Mouse (Mus musculus): ENCODE results near the gene Chuk. TPM values are rescaled to one million over a fixed set of nuclear protein-coding genes. Genes with fewer than 3 reads are reported as not detected.

The Chuk gene
- not detected in 2 replicates for polyA plus RNA-seq (2012; ENCODE audit: insufficient read depth, insufficient read length, low replicate concordance, missing spikeins)

- Histone ChIP-seq H3K4me3 (ENCODE audit: insufficient read depth, low read depth, low read length) (peak within 1 kb of the TSS; percentile 91), H3K4me1 (ENCODE audit: control insufficient read depth, insufficient read depth, low read length) (no peaks in the 10 kb centered on the region), H3K27ac (ENCODE audit: insufficient read depth, low read depth, low read length) (peak within 1 kb of the TSS; percentile 46; the same call in 1 of the 2 replicates)
- under 1% methylated on average over 67 of the region's 67 CpGs for WGBS
- TF ChIP-seq POLR2A (IDR thresholded peaks at IDR 0.05; ENCODE audit: insufficient read depth, low read depth, low read length) (peak; percentile 94), CTCF (IDR thresholded peaks at IDR 0.05; ENCODE audit: insufficient read depth, low read depth, low read length) (no peak)
Measured at GRCm38 (mm10) chr19:44106831-44107660, at the start of gene Chuk. Gene Chuk, minus strand, starts transcription at chr19:44107480.

GRCm38 (mm10) chr19:44157005-44157404 is 49.7 kb upstream of the Chuk start:
- TF ChIP-seq CTCF (IDR thresholded peaks at IDR 0.05; ENCODE audit: insufficient read depth, low read depth, low read length): no peak
- TF ChIP-seq POLR2A (IDR thresholded peaks at IDR 0.05; ENCODE audit: insufficient read depth, low read depth, low read length): no peak
- Histone ChIP-seq H3K27ac (ENCODE audit: insufficient read depth, low read depth, low read length) (no peak overlapping the region), H3K4me3 (ENCODE audit: insufficient read depth, low read depth, low read length) (no peak overlapping the region), H3K4me1 (ENCODE audit: control insufficient read depth, insufficient read depth, low read length) (no peaks in the 10 kb centered on the region)
- 88% methylated on average over 10 of the region's 10 CpGs for WGBS

GRCm38 (mm10) chr19:44153781-44154180 is 46.5 kb upstream of the Chuk start:
- H3K27ac ChIP-seq (ENCODE audit: insufficient read depth, low read depth, low read length): no peak overlapping the region
- 78% methylated on average over 5 of the region's 5 CpGs for WGBS
- H3K4me1 ChIP-seq (ENCODE audit: control insufficient read depth, insufficient read depth, low read length): no peaks in the 10 kb centered on the region
- TF ChIP-seq POLR2A (IDR thresholded peaks at IDR 0.05; ENCODE audit: insufficient read depth, low read depth, low read length) (no peak), CTCF (IDR thresholded peaks at IDR 0.05; ENCODE audit: insufficient read depth, low read depth, low read length) (no peak)
- H3K4me3 ChIP-seq (ENCODE audit: insufficient read depth, low read depth, low read length): no peak overlapping the region

GRCm38 (mm10) chr19:44148991-44149390 is 41.7 kb upstream of the Chuk start:
- Histone ChIP-seq H3K4me1 (ENCODE audit: control insufficient read depth, insufficient read depth, low read length) (peaks cover 9% of the 10 kb centered on the region; the same call in 1 of the 2 replicates), H3K27ac (ENCODE audit: insufficient read depth, low read depth, low read length) (no peak overlapping the region)

GRCm38 (mm10) chr19:44148345-44148744 is 41.1 kb upstream of the Chuk start:
- TF ChIP-seq CTCF (IDR thresholded peaks at IDR 0.05; ENCODE audit: insufficient read depth, low read depth, low read length) (no peak), POLR2A (IDR thresholded peaks at IDR 0.05; ENCODE audit: insufficient read depth, low read depth, low read length) (no peak)
- no peak overlapping the region for H3K4me3 ChIP-seq (ENCODE audit: insufficient read depth, low read depth, low read length)
- peaks cover 9% of the 10 kb centered on the region; the same call in 1 of the 2 replicates for H3K4me1 ChIP-seq (ENCODE audit: control insufficient read depth, insufficient read depth, low read length)
- no peak overlapping the region for H3K27ac ChIP-seq (ENCODE audit: insufficient read depth, low read depth, low read length)
- WGBS: 40% methylated on average over 2 of the region's 2 CpGs

More at GRCm38 (mm10) chr19:44148991-44149390, 41.7 kb upstream of the Chuk start:
- TF ChIP-seq POLR2A (IDR thresholded peaks at IDR 0.05; ENCODE audit: insufficient read depth, low read depth, low read length) (no peak), CTCF (IDR thresholded peaks at IDR 0.05; ENCODE audit: insufficient read depth, low read depth, low read length) (no peak)
- 60% methylated on average over 2 of the region's 2 CpGs for WGBS
- H3K4me3 ChIP-seq (ENCODE audit: insufficient read depth, low read depth, low read length): no peak overlapping the region

- 96% methylated on average over 8 of the region's 8 CpGs for WGBS
- H3K4me3 ChIP-seq (ENCODE audit: insufficient read depth, low read depth, low read length): no peak overlapping the region
- no peak for TF ChIP-seq POLR2A (IDR thresholded peaks at IDR 0.05; ENCODE audit: insufficient read depth, low read depth, low read length)
- TF ChIP-seq CTCF (IDR thresholded peaks at IDR 0.05; ENCODE audit: insufficient read depth, low read depth, low read length): no peak
- peaks cover 9% of the 10 kb centered on the region; the same call in 1 of the 2 replicates for H3K4me1 ChIP-seq (ENCODE audit: control insufficient read depth, insufficient read depth, low read length)
- H3K27ac ChIP-seq (ENCODE audit: insufficient read depth, low read depth, low read length): no peak overlapping the region
Measured at GRCm38 (mm10) chr19:44146951-44147350, 39.7 kb upstream of the Chuk start.

- H3K4me3 ChIP-seq (ENCODE audit: insufficient read depth, low read depth, low read length): peak overlapping the region; percentile 57
- peaks cover 9% of the 10 kb centered on the region; the same call in 1 of the 2 replicates for H3K4me1 ChIP-seq (ENCODE audit: control insufficient read depth, insufficient read depth, low read length)
- no peak for TF ChIP-seq CTCF (IDR thresholded peaks at IDR 0.05; ENCODE audit: insufficient read depth, low read depth, low read length)
- no peak; the same call in 1 of the 2 replicates for TF ChIP-seq POLR2A (IDR thresholded peaks at IDR 0.05; ENCODE audit: insufficient read depth, low read depth, low read length)
- 54% methylated on average over 9 of the region's 9 CpGs for WGBS
- peak overlapping the region; percentile 14; the same call in 1 of the 2 replicates for H3K27ac ChIP-seq (ENCODE audit: insufficient read depth, low read depth, low read length)
Measured at GRCm38 (mm10) chr19:44146568-44146879, 39.2 kb upstream of the Chuk start.

- no peak for TF ChIP-seq CTCF (IDR thresholded peaks at IDR 0.05; ENCODE audit: insufficient read depth, low read depth, low read length)
- peak; percentile 73 for TF ChIP-seq POLR2A (IDR thresholded peaks at IDR 0.05; ENCODE audit: insufficient read depth, low read depth, low read length)
- 1% methylated on average over 46 of the region's 46 CpGs for WGBS
- peak within 1 kb of the TSS; percentile 14; the same call in 1 of the 2 replicates for H3K27ac ChIP-seq (ENCODE audit: insufficient read depth, low read depth, low read length)
- H3K4me3 ChIP-seq (ENCODE audit: insufficient read depth, low read depth, low read length): peak within 1 kb of the TSS; percentile 57
- H3K4me1 ChIP-seq (ENCODE audit: control insufficient read depth, insufficient read depth, low read length): peaks cover 9% of the 10 kb centered on the region; the same call in 1 of the 2 replicates
Measured at GRCm38 (mm10) chr19:44145702-44146567, 38.7 kb upstream of the Chuk start, which contains the start of gene Bloc1s2. Gene Bloc1s2, minus strand, starts transcription at chr19:44146446.
